Mouse (Mus musculus): Measurements from ENCODE around the gene Gna15. TPM values are rescaled to one million over a fixed set of nuclear protein-coding genes. Genes with fewer than 3 reads are reported as not detected.

Gna15 gene
- polyA plus RNA-seq, 1 experiment from 2014 or later = 0.90 TPM

GRCm38 (mm10) chr10:81501863-81502262 lies 22.2 kb downstream of the Gna15 start:
- H3K4me1 ChIP-seq (ENCODE audit: control insufficient read depth, insufficient read depth, low read length) = 0 out of 2 replicates have a peak, but pooled peaks cover 5% of the 10 kb centered on the region
- no peaks in the 10 kb centered on the region for H3K9me3 ChIP-seq (replicated peaks; ENCODE audit: control insufficient read depth, low read length)
- ATAC-seq = no peak
- no peak overlapping the region for H3K9ac ChIP-seq (ENCODE audit: low read length)
- H3K4me2 ChIP-seq (ENCODE audit: low read length) = no peak overlapping the region
- peaks cover 7% of the 10 kb centered on the region; the same call in 1 of the 2 replicates for H3K27me3 ChIP-seq (replicated peaks; ENCODE audit: control insufficient read depth, insufficient read depth, low read length)
- 84% methylated on average over 5 of the region's 5 CpGs for WGBS
- no peaks in the 10 kb centered on the region for H3K36me3 ChIP-seq (ENCODE audit: control insufficient read depth, insufficient read depth, low read length)
- no peak overlapping the region for H3K27ac ChIP-seq (ENCODE audit: low read depth, low read length)
- no peak for DNase-seq (ENCODE audit: low spot score)
- H3K4me3 ChIP-seq (ENCODE audit: low read depth, low read length) = no peak overlapping the region

GRCm38 (mm10) chr10:81500032-81500431 lies 24.0 kb downstream of the Gna15 start, which contains the start of gene S1pr4:
Gene S1pr4, minus strand, starts transcription at chr10:81500132.
- WGBS = 96% methylated on average over 2 of the region's 3 CpGs

GRCm38 (mm10) chr10:81499250-81499901 lies 24.6 kb downstream of the Gna15 start:
- no peak overlapping the region for H3K9ac ChIP-seq (ENCODE audit: low read length)
- 78% methylated on average over 23 of the region's 23 CpGs for WGBS
- no peak for DNase-seq (ENCODE audit: low spot score)

More at GRCm38 (mm10) chr10:81500032-81500431, 24.0 kb downstream of the Gna15 start, which contains the start of gene S1pr4:
- Histone ChIP-seq H3K4me3 (ENCODE audit: low read depth, low read length) (no peak within 1 kb of the TSS), H3K27me3 (replicated peaks; ENCODE audit: control insufficient read depth, insufficient read depth, low read length) (peaks cover 7% of the 10 kb centered on the region; the same call in 1 of the 2 replicates), H3K9me3 (replicated peaks; ENCODE audit: control insufficient read depth, low read length) (no peaks in the 10 kb centered on the region), H3K4me1 (ENCODE audit: control insufficient read depth, insufficient read depth, low read length) (peaks cover 11% of the 10 kb centered on the region), H3K4me2 (ENCODE audit: low read length) (no peak within 1 kb of the TSS), H3K9ac (ENCODE audit: low read length) (no peak within 1 kb of the TSS), H3K27ac (ENCODE audit: low read depth, low read length) (no peak within 1 kb of the TSS), H3K36me3 (ENCODE audit: control insufficient read depth, insufficient read depth, low read length) (no peaks in the 10 kb centered on the region)
- DNase-seq (ENCODE audit: low spot score) (no peak), ATAC-seq (no peak)

GRCm38 (mm10) chr10:81498316-81499249 lies 25.4 kb downstream of the Gna15 start:
- H3K4me1 ChIP-seq (ENCODE audit: control insufficient read depth, insufficient read depth, low read length) = peaks cover 15% of the 10 kb centered on the region
- ATAC-seq (no peak), DNase-seq (ENCODE audit: low spot score) (no peak)
- H3K36me3 ChIP-seq (ENCODE audit: control insufficient read depth, insufficient read depth, low read length) = no peaks in the 10 kb centered on the region
- H3K9ac ChIP-seq (ENCODE audit: low read length) = no peak overlapping the region
- no peak overlapping the region for H3K4me2 ChIP-seq (ENCODE audit: low read length)
- no peak overlapping the region for H3K27ac ChIP-seq (ENCODE audit: low read depth, low read length)
- WGBS = 88% methylated on average over 38 of the region's 38 CpGs
- no peaks in the 10 kb centered on the region for H3K9me3 ChIP-seq (replicated peaks; ENCODE audit: control insufficient read depth, low read length)
- peaks cover 4% of the 10 kb centered on the region; the same call in 1 of the 2 replicates for H3K27me3 ChIP-seq (replicated peaks; ENCODE audit: control insufficient read depth, insufficient read depth, low read length)
- no peak overlapping the region for H3K4me3 ChIP-seq (ENCODE audit: low read depth, low read length)

More at GRCm38 (mm10) chr10:81499250-81499901, 24.6 kb downstream of the Gna15 start:
- no peak overlapping the region for H3K27ac ChIP-seq (ENCODE audit: low read depth, low read length)
- no peaks in the 10 kb centered on the region for H3K36me3 ChIP-seq (ENCODE audit: control insufficient read depth, insufficient read depth, low read length)
- no peak overlapping the region for H3K4me3 ChIP-seq (ENCODE audit: low read depth, low read length)
- ATAC-seq = no peak
- H3K27me3 ChIP-seq (replicated peaks; ENCODE audit: control insufficient read depth, insufficient read depth, low read length) = peaks cover 7% of the 10 kb centered on the region; the same call in 1 of the 2 replicates
- no peaks in the 10 kb centered on the region for H3K9me3 ChIP-seq (replicated peaks; ENCODE audit: control insufficient read depth, low read length)
- peaks cover 15% of the 10 kb centered on the region for H3K4me1 ChIP-seq (ENCODE audit: control insufficient read depth, insufficient read depth, low read length)
- no peak overlapping the region for H3K4me2 ChIP-seq (ENCODE audit: low read length)

- no peak overlapping the region for H3K4me3 ChIP-seq (ENCODE audit: low read depth, low read length)
- no peak overlapping the region for H3K27ac ChIP-seq (ENCODE audit: low read depth, low read length)
- peak overlapping the region; percentile 40 for H3K4me2 ChIP-seq (ENCODE audit: low read length)
- WGBS = 88% methylated on average over 17 of the region's 17 CpGs
- no peaks in the 10 kb centered on the region for H3K9me3 ChIP-seq (replicated peaks; ENCODE audit: control insufficient read depth, low read length)
- no peak for DNase-seq (ENCODE audit: low spot score)
- no peak for ATAC-seq
- H3K36me3 ChIP-seq (ENCODE audit: control insufficient read depth, insufficient read depth, low read length) = peaks cover 7% of the 10 kb centered on the region
- no peak overlapping the region; the same call in 1 of the 2 replicates for H3K9ac ChIP-seq (ENCODE audit: low read length)
- H3K27me3 ChIP-seq (replicated peaks; ENCODE audit: control insufficient read depth, insufficient read depth, low read length) = no peaks in the 10 kb centered on the region
- H3K4me1 ChIP-seq (ENCODE audit: control insufficient read depth, insufficient read depth, low read length) = peaks cover 15% of the 10 kb centered on the region
Measured at GRCm38 (mm10) chr10:81497401-81498270, 26.4 kb downstream of the Gna15 start.

GRCm38 (mm10) chr10:81496969-81497368 lies 27.1 kb downstream of the Gna15 start:
- H3K27ac ChIP-seq (ENCODE audit: low read depth, low read length) = peak overlapping the region; percentile 15; the same call in 1 of the 2 replicates
- 32% methylated on average over 4 of the region's 4 CpGs for WGBS

GRCm38 (mm10) chr10:81496264-81496901 lies 27.6 kb downstream of the Gna15 start, which contains the start of gene Ncln:
Gene Ncln, minus strand, starts transcription at chr10:81496392.
- ATAC-seq (peak; percentile 98), DNase-seq (ENCODE audit: low spot score) (peak; percentile 100)
- peaks cover 15% of the 10 kb centered on the region for H3K4me1 ChIP-seq (ENCODE audit: control insufficient read depth, insufficient read depth, low read length)
- no peaks in the 10 kb centered on the region for H3K27me3 ChIP-seq (replicated peaks; ENCODE audit: control insufficient read depth, insufficient read depth, low read length)
- peak within 1 kb of the TSS; percentile 84 for H3K4me3 ChIP-seq (ENCODE audit: low read depth, low read length)
- H3K27ac ChIP-seq (ENCODE audit: low read depth, low read length) = peak within 1 kb of the TSS; percentile 15; the same call in 1 of the 2 replicates
- H3K36me3 ChIP-seq (ENCODE audit: control insufficient read depth, insufficient read depth, low read length) = peaks cover 19% of the 10 kb centered on the region
- H3K4me2 ChIP-seq (ENCODE audit: low read length) = peak within 1 kb of the TSS; percentile 97
- WGBS = under 1% methylated on average over 43 of the region's 45 CpGs
- peak within 1 kb of the TSS; percentile 82 for H3K9ac ChIP-seq (ENCODE audit: low read length)
- no peaks in the 10 kb centered on the region for H3K9me3 ChIP-seq (replicated peaks; ENCODE audit: control insufficient read depth, low read length)

More at GRCm38 (mm10) chr10:81496969-81497368, 27.1 kb downstream of the Gna15 start:
- peak overlapping the region; percentile 37 for H3K9ac ChIP-seq (ENCODE audit: low read length)
- H3K36me3 ChIP-seq (ENCODE audit: control insufficient read depth, insufficient read depth, low read length) = peaks cover 13% of the 10 kb centered on the region
- peaks cover 15% of the 10 kb centered on the region for H3K4me1 ChIP-seq (ENCODE audit: control insufficient read depth, insufficient read depth, low read length)
- DNase-seq (ENCODE audit: low spot score) (no peak), ATAC-seq (no peak)
- peak overlapping the region; percentile 40 for H3K4me2 ChIP-seq (ENCODE audit: low read length)
- H3K4me3 ChIP-seq (ENCODE audit: low read depth, low read length) = peak overlapping the region; percentile 84
- no peaks in the 10 kb centered on the region for H3K27me3 ChIP-seq (replicated peaks; ENCODE audit: control insufficient read depth, insufficient read depth, low read length)
- no peaks in the 10 kb centered on the region for H3K9me3 ChIP-seq (replicated peaks; ENCODE audit: control insufficient read depth, low read length)

Data from forebrain, embryonic 14.5 days (tissue).